Mouse (Mus musculus): ENCODE data around the gene Rora. TPM values are rescaled to one million over a fixed set of nuclear protein-coding genes. Genes with fewer than 3 reads are reported as not detected.

Rora gene
- polyA plus RNA-seq, 1 experiment from 2014 or later, result 11.1 TPM

- H3K27me3 ChIP-seq, result no peaks in the 10 kb centered on the region
- H3K9ac ChIP-seq, result no peak overlapping the region
- H3K4me3 ChIP-seq, result no peak overlapping the region
- no peak overlapping the region for H3K27ac ChIP-seq (replicated peaks)
- H3K36me3 ChIP-seq, result no peaks in the 10 kb centered on the region
- H3K4me2 ChIP-seq, result no peak overlapping the region
- H3K9me3 ChIP-seq, result no peaks in the 10 kb centered on the region
- 71% methylated on average over 3 of the region's 3 CpGs for WGBS
- no peak for ATAC-seq (ENCODE audit: low read depth)
- H3K4me1 ChIP-seq (replicated peaks), result no peaks in the 10 kb centered on the region
These were observed 353.1 kb downstream of the Rora start for GRCm38 (mm10) chr9:69006666-69007065.

DNA sequence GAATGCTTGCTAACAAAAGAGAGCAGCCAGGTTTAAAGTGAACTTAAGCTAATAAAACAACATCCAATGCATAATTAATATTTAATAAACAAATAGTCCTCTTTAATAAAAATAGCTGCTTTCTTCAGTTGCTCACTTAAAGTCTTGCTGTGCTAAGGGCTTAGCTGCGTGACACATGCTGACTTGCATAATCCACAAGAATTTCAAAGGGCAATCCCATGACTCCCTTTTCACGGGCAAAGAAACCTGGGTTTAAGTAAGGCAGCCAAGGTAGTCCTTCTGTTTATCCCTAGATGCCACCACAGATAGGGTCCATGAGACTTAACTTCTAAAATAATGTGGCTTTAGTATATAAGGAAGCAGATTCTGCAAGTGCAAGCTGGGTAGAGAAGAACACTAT is 355.1 kb downstream of the Rora start:
- no peaks in the 10 kb centered on the region for H3K4me1 ChIP-seq (replicated peaks)
- H3K27me3 ChIP-seq, result no peaks in the 10 kb centered on the region
- ATAC-seq (ENCODE audit: low read depth), result no peak
- no peak overlapping the region for H3K9ac ChIP-seq
- no peaks in the 10 kb centered on the region for H3K9me3 ChIP-seq
- H3K4me2 ChIP-seq, result no peak overlapping the region
- H3K27ac ChIP-seq (replicated peaks), result no peak overlapping the region
- 77% methylated on average over 2 of the region's 2 CpGs for WGBS
- no peaks in the 10 kb centered on the region for H3K36me3 ChIP-seq
- no peak overlapping the region for H3K4me3 ChIP-seq

GRCm38 (mm10) chr9:69010886-69011285 is 357.3 kb downstream of the Rora start:
- Histone ChIP-seq H3K27ac (replicated peaks) (no peak overlapping the region), H3K27me3 (no peaks in the 10 kb centered on the region), H3K36me3 (no peaks in the 10 kb centered on the region), H3K4me2 (no peak overlapping the region), H3K9ac (no peak overlapping the region), H3K9me3 (no peaks in the 10 kb centered on the region), H3K4me3 (no peak overlapping the region), H3K4me1 (replicated peaks) (no peaks in the 10 kb centered on the region)
- no peak for ATAC-seq (ENCODE audit: low read depth)
- 77% methylated on average over 5 of the region's 5 CpGs for whole genome bisulfite sequencing

GRCm38 (mm10) chr9:69013186-69013715 is 359.7 kb downstream of the Rora start:
- Histone ChIP-seq H3K27ac (replicated peaks) (no peak overlapping the region), H3K4me3 (no peak overlapping the region), H3K4me1 (replicated peaks) (no peaks in the 10 kb centered on the region), H3K4me2 (no peak overlapping the region), H3K27me3 (no peaks in the 10 kb centered on the region), H3K9me3 (no peaks in the 10 kb centered on the region), H3K9ac (no peak overlapping the region), H3K36me3 (no peaks in the 10 kb centered on the region)
- WGBS, result 68% methylated on average over 7 of the region's 7 CpGs
- ATAC-seq (ENCODE audit: low read depth), result no peak

DNA sequence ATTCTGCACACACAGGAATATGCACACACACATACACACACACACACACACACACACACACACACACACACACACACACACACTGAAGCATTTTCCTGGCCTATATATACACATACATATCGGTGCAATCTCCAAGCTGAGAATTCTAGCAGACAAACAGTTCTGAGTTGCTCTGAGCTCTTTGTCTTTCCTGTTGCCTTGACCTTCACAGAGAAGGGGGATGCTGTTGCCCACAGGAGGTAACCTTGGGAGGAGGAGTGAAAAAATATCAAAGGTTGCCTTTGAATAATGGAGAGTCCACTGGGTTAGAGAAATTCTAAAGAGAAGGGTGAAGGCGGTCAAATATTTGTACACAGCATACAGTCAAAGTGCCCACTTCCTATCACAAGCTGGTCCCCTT is 360.6 kb downstream of the Rora start:
- Histone ChIP-seq H3K4me3 (no peak overlapping the region), H3K9me3 (no peaks in the 10 kb centered on the region), H3K27me3 (no peaks in the 10 kb centered on the region), H3K27ac (replicated peaks) (no peak overlapping the region), H3K4me1 (replicated peaks) (no peaks in the 10 kb centered on the region), H3K4me2 (no peak overlapping the region), H3K9ac (no peak overlapping the region), H3K36me3 (no peaks in the 10 kb centered on the region)
- no peak for ATAC-seq (ENCODE audit: low read depth)
- 88% methylated on average over 2 of the region's 2 CpGs for WGBS

GRCm38 (mm10) chr9:69020381-69020780 is 366.8 kb downstream of the Rora start:
- Histone ChIP-seq H3K36me3 (no peaks in the 10 kb centered on the region), H3K9ac (no peak overlapping the region), H3K9me3 (no peaks in the 10 kb centered on the region), H3K4me3 (no peak overlapping the region), H3K4me2 (no peak overlapping the region), H3K27ac (replicated peaks) (no peak overlapping the region), H3K4me1 (replicated peaks) (no peaks in the 10 kb centered on the region), H3K27me3 (no peaks in the 10 kb centered on the region)
- ATAC-seq (ENCODE audit: low read depth), result no peak
- WGBS, result 94% methylated on average over 4 of the region's 4 CpGs

DNA sequence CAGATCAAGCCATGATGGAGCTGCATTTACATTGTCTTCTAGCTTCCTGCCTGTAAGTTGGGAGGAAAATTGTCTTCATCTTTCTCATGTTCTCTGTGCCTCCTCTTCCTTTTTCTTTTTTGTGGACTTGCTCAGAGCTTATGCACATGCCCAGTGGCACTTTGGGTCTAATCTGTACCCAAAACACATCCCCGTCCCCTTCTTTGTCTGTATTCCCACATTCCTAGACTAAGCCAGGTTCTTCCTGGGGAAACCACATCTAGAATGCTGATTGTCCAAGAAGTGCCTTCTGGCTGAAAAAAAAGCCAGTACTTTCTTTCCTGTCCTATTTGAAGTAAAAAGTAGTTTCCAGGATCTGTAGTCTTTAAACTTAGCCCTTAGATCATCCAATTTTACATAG is 367.9 kb downstream of the Rora start:
- Histone ChIP-seq H3K4me2 (no peak overlapping the region), H3K9me3 (no peaks in the 10 kb centered on the region), H3K4me3 (no peak overlapping the region), H3K27ac (replicated peaks) (no peak overlapping the region), H3K27me3 (no peaks in the 10 kb centered on the region), H3K4me1 (replicated peaks) (no peaks in the 10 kb centered on the region), H3K36me3 (no peaks in the 10 kb centered on the region), H3K9ac (no peak overlapping the region)
- ATAC-seq (ENCODE audit: low read depth), result no peak
- WGBS, result 77% methylated on average over 1 of the region's 1 CpGs

DNA sequence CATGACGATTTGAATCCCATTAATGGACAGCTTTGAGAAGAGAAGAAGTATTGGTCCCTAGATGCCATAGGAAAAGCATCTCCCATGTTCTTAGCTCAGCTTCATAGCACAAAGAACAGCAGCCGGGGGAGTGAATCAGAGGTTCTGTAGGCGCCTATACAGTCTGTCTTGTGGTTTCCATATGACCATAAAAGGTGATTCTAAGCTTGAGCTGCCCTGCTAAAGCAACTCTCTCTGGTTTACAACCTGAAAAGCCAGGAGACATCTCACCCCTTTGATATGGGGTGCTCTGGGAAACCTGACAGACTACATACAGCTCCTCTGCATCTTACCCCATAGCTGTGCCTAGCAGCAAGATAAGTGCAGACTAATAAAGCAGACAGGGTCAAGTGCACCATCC is 369.7 kb downstream of the Rora start:
- ATAC-seq (ENCODE audit: low read depth), result no peak
- Histone ChIP-seq H3K27me3 (no peaks in the 10 kb centered on the region), H3K4me2 (no peak overlapping the region), H3K4me1 (replicated peaks) (no peaks in the 10 kb centered on the region), H3K4me3 (no peak overlapping the region), H3K9ac (no peak overlapping the region), H3K9me3 (no peaks in the 10 kb centered on the region), H3K36me3 (no peaks in the 10 kb centered on the region), H3K27ac (replicated peaks) (no peak overlapping the region)
- 81% methylated on average over 3 of the region's 3 CpGs for WGBS

GRCm38 (mm10) chr9:69028177-69028576 is 374.6 kb downstream of the Rora start:
- Histone ChIP-seq H3K9ac (no peak overlapping the region), H3K27me3 (no peaks in the 10 kb centered on the region), H3K4me2 (no peak overlapping the region), H3K4me3 (no peak overlapping the region), H3K27ac (replicated peaks) (no peak overlapping the region), H3K36me3 (no peaks in the 10 kb centered on the region), H3K9me3 (no peaks in the 10 kb centered on the region), H3K4me1 (replicated peaks) (no peaks in the 10 kb centered on the region)
- 70% methylated on average over 4 of the region's 4 CpGs for WGBS
- ATAC-seq (ENCODE audit: low read depth), result no peak

GRCm38 (mm10) chr9:69034301-69034871 is 380.8 kb downstream of the Rora start:
- no peak overlapping the region for H3K4me3 ChIP-seq
- no peak for ATAC-seq (ENCODE audit: low read depth)
- H3K4me2 ChIP-seq, result no peak overlapping the region
- H3K9ac ChIP-seq, result no peak overlapping the region
- no peaks in the 10 kb centered on the region for H3K27me3 ChIP-seq
- no peaks in the 10 kb centered on the region for H3K9me3 ChIP-seq
- peaks cover 6% of the 10 kb centered on the region; the same call in 1 of the 2 replicates for H3K4me1 ChIP-seq (replicated peaks)
- 92% methylated on average over 10 of the region's 10 CpGs for WGBS
- H3K36me3 ChIP-seq, result no peaks in the 10 kb centered on the region
- no peak overlapping the region for H3K27ac ChIP-seq (replicated peaks)

DNA sequence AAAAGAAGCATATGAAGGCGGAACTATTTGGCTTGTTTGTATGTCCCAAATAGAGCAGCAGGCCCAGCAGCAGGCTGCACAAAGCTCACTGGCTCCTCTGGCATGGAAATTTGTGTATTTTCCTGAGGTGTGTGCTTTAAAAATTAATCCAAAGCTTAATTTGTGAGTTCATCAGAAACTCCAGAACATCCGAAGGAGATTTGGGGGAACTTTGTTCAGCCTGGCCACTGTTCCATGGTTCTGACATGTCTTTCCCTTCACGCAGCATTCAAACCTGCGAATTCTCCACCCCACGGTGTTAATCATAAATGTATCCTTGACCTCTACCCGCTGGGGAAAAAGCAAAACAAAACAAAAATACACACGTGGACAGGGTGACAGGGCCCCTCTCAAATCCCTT is 381.9 kb downstream of the Rora start:
- Histone ChIP-seq H3K4me2 (no peak overlapping the region), H3K9me3 (no peaks in the 10 kb centered on the region; the same call in 1 of the 2 replicates), H3K36me3 (no peaks in the 10 kb centered on the region), H3K4me3 (no peak overlapping the region), H3K27ac (replicated peaks) (no peak overlapping the region), H3K4me1 (replicated peaks) (peaks cover 6% of the 10 kb centered on the region; the same call in 1 of the 2 replicates), H3K9ac (no peak overlapping the region), H3K27me3 (no peaks in the 10 kb centered on the region)
- WGBS, result 80% methylated on average over 7 of the region's 7 CpGs
- no peak for ATAC-seq (ENCODE audit: low read depth)

DNA sequence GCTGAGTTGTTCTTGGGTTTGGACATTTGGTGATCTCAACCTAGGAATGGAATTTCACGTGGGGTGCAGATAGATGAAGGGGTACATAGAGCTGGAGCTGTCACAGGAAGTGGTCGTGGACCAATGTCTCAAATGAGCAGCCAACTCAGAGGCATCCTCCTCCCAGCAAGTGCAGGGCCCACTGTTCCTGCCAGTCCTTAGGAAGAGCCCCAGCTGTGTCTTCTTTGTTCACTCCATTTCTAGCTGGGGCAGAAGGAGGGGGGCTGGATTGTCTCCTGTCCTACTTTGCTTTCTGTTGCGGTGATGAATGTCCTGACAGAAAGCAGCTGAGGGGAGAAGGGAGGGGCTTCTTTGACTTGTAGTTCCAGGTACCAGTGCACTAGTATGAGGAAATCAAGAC is 382.7 kb downstream of the Rora start:
- peaks cover 6% of the 10 kb centered on the region; the same call in 1 of the 2 replicates for H3K4me1 ChIP-seq (replicated peaks)
- H3K4me2 ChIP-seq, result no peak overlapping the region
- H3K27me3 ChIP-seq, result no peaks in the 10 kb centered on the region
- no peaks in the 10 kb centered on the region; the same call in 1 of the 2 replicates for H3K9me3 ChIP-seq
- H3K27ac ChIP-seq (replicated peaks), result no peak overlapping the region
- H3K9ac ChIP-seq, result no peak overlapping the region
- H3K4me3 ChIP-seq, result no peak overlapping the region
- ATAC-seq (ENCODE audit: low read depth), result no peak
- H3K36me3 ChIP-seq, result no peaks in the 10 kb centered on the region
- 38% methylated on average over 3 of the region's 3 CpGs for WGBS
